Mouse (Mus musculus) heart, embryonic 14.5 days (tissue): ENCODE measurements around the gene Cpne6. TPM values are rescaled to one million over a fixed set of nuclear protein-coding genes. Genes with fewer than 3 reads are reported as not detected.

Experiments used
- ATAC-seq: fragments of 200-750 bp; cut with Nextera tagmentation; 2 replicates; pipeline ENCODE4 v1.8.0; 2017; ENCODE audit warnings: low read depth, moderate TSS enrichment; ENCODE audit not compliant: insufficient number of reproducible peaks, insufficient read depth, low FRiP score
- H3K27ac ChIP-seq, 2 experiments: fragments of 200-500 bp in 1 of 2; fragments of 300-500 bp in 1 of 2; sonication (generic) in 1 of 2; replicated peaks in 1 of 2; 2 replicates each; pipeline ENCODE4 v1.5.1; 2012 to 2014; ENCODE audit warnings: low read depth in 2 of 2, low read length in 2 of 2, control low read depth in 1 of 2, mild to moderate bottlenecking in 1 of 2, mixed read lengths in 1 of 2; ENCODE audit not compliant: control insufficient read depth in 1 of 2, insufficient read depth in 1 of 2
- H3K27me3 ChIP-seq: fragments of 300-500 bp; sonication (generic); 2 replicates; pipeline ENCODE4 v1.6.1; 2014; ENCODE audit warnings: mild to moderate bottlenecking, low read length, control low read depth; ENCODE audit not compliant: control insufficient read depth, insufficient read depth
- H3K36me3 ChIP-seq: fragments of 300-500 bp; sonication (generic); 2 replicates; pipeline ENCODE4 v1.6.1; 2014; ENCODE audit warnings: mild to moderate bottlenecking, control low read depth, low read length, mixed read lengths; ENCODE audit not compliant: control insufficient read depth, insufficient read depth
- H3K4me1 ChIP-seq, 2 experiments: fragments of 200-500 bp in 1 of 2; fragments of 300-500 bp in 1 of 2; sonication (generic) in 1 of 2; 2 replicates each; pipeline ENCODE4 v1.6.1; 2012 to 2014; ENCODE audit warnings: low read length in 2 of 2, control low read depth in 1 of 2, mixed read lengths in 1 of 2; ENCODE audit not compliant: control insufficient read depth in 2 of 2, insufficient read depth in 2 of 2
- H3K4me2 ChIP-seq: fragments of 300-500 bp; sonication (generic); 2 replicates; pipeline ENCODE4 v1.6.1; 2014; ENCODE audit warnings: mild to moderate bottlenecking, low read length
- H3K4me3 ChIP-seq, 2 experiments: fragments of 200-500 bp in 1 of 2; fragments of 300-500 bp in 1 of 2; sonication (generic) in 1 of 2; 2 replicates each; pipeline ENCODE4 v1.5.1; 2012 to 2014; ENCODE audit warnings: low read length in 2 of 2, mild to moderate bottlenecking in 2 of 2, control low read depth in 1 of 2, low read depth in 1 of 2, moderate library complexity in 1 of 2; ENCODE audit not compliant: control insufficient read depth in 1 of 2, insufficient read depth in 1 of 2
- H3K9ac ChIP-seq: fragments of 300-500 bp; sonication (generic); 2 replicates; pipeline ENCODE4 v1.6.1; 2014; ENCODE audit warnings: mild to moderate bottlenecking, low read length
- H3K9me3 ChIP-seq: fragments of 300-500 bp; sonication (generic); 2 replicates; pipeline ENCODE4 v1.6.1; 2016; ENCODE audit warnings: low read length, control low read depth; ENCODE audit not compliant: control insufficient read depth
- WGBS: fragments of 180-500 bp; shearing (Covaris S2); extraction: QIAGEN DNeasy Blood & Tissue Kit; methylation state at CpG from one replicate; pipeline ENCODE4 v1.1.7; 2014; 5-methylcytosine and 5-hydroxymethylcytosine counted together
- polyA plus RNA-seq: library from polyadenylated mRNA; unstranded; fragments of >200 nt; fragmentation: Nextera tagmentation; extraction: Ambion mirVana; gene quantifications from 2 replicates; pipeline ENCODE4 v1.2.1, GENCODE M21; 2014

Gene Cpne6
- polyA plus RNA-seq, 1 experiment from 2014 or later: 0.36 TPM

- Histone ChIP-seq H3K4me1 (peaks cover 2 to 6% of the 10 kb centered on the region in 2 experiments; a peak in 1 of 4 replicates), H3K27ac (peak within 1 kb of the TSS in 1 of 2 experiments; percentile 11; a peak in 1 of 4 replicates), H3K9ac (peak within 1 kb of the TSS; percentile 72), H3K36me3 (peaks cover 21% of the 10 kb centered on the region), H3K9me3 (no peaks in the 10 kb centered on the region), H3K4me3 (peak within 1 kb of the TSS; percentile 67 to 71), H3K27me3 (no peaks in the 10 kb centered on the region), H3K4me2 (peak within 1 kb of the TSS; percentile 98)
- under 1% methylated on average over 63 of the region's 68 CpGs for WGBS
- peak; percentile 73 for ATAC-seq
Measured at GRCm38 (mm10) chr14:55490361-55491201, 19.7 kb upstream of the Cpne6 start, which contains the start of gene Carmil3. Carmil3 (plus strand) TSS chr14:55490651.

- no peaks in the 10 kb centered on the region for H3K27me3 ChIP-seq
- ATAC-seq: peak; percentile 35
- WGBS: under 1% methylated on average over 23 of the region's 30 CpGs
- H3K9me3 ChIP-seq: no peaks in the 10 kb centered on the region
- H3K4me2 ChIP-seq: peak overlapping the region; percentile 98
- peaks cover 6 to 13% of the 10 kb centered on the region in 2 experiments for H3K4me1 ChIP-seq
- H3K9ac ChIP-seq: peak overlapping the region; percentile 72
- H3K27ac ChIP-seq: 0 out of 4 replicates have a peak overlapping the region, but pooled peaks of 1 of the 2 experiments have one; percentile 11
- peak overlapping the region; percentile 67 to 71 for H3K4me3 ChIP-seq
- H3K36me3 ChIP-seq: peaks cover 13% of the 10 kb centered on the region
Measured at GRCm38 (mm10) chr14:55491291-55491833, 18.9 kb upstream of the Cpne6 start.

- no peak overlapping the region for H3K27ac ChIP-seq
- no peak overlapping the region for H3K4me3 ChIP-seq
- WGBS: 33% methylated on average over 3 of the region's 3 CpGs
- H3K27me3 ChIP-seq: no peaks in the 10 kb centered on the region
- H3K9me3 ChIP-seq: no peaks in the 10 kb centered on the region
- H3K4me2 ChIP-seq: 0 out of 2 replicates have a peak overlapping the region, but pooled peaks have one; percentile 98
- peaks cover 14 to 19% of the 10 kb centered on the region in 2 experiments for H3K4me1 ChIP-seq
- H3K36me3 ChIP-seq: peaks cover 6% of the 10 kb centered on the region
- H3K9ac ChIP-seq: no peak overlapping the region
- ATAC-seq: no peak
Measured at GRCm38 (mm10) chr14:55492103-55492502, 18.1 kb upstream of the Cpne6 start.

- 72% methylated on average over 19 of the region's 20 CpGs for WGBS
- no peaks in the 10 kb centered on the region for H3K9me3 ChIP-seq
- peak overlapping the region; percentile 28 to 54; a peak in 2 of 4 replicates for H3K27ac ChIP-seq
- H3K4me3 ChIP-seq: no peak overlapping the region
- peaks cover 14 to 22% of the 10 kb centered on the region in 2 experiments for H3K4me1 ChIP-seq
- H3K4me2 ChIP-seq: peak overlapping the region; percentile 42
- ATAC-seq: no peak
- H3K27me3 ChIP-seq: no peaks in the 10 kb centered on the region
- no peaks in the 10 kb centered on the region for H3K36me3 ChIP-seq
- H3K9ac ChIP-seq: no peak overlapping the region
Measured at GRCm38 (mm10) chr14:55495509-55496240, 14.6 kb upstream of the Cpne6 start.

- Histone ChIP-seq H3K36me3 (no peaks in the 10 kb centered on the region), H3K9me3 (no peaks in the 10 kb centered on the region), H3K27me3 (no peaks in the 10 kb centered on the region), H3K4me2 (peak overlapping the region; percentile 42), H3K4me3 (no peak overlapping the region), H3K4me1 (peaks cover 12 to 16% of the 10 kb centered on the region in 2 experiments), H3K27ac (peak overlapping the region in 1 of 2 experiments; percentile 47; a peak in 1 of 4 replicates), H3K9ac (no peak overlapping the region)
- 45% methylated on average over 15 of the region's 16 CpGs for WGBS
- no peak for ATAC-seq
Measured at GRCm38 (mm10) chr14:55496761-55497448, 13.3 kb upstream of the Cpne6 start.

- Histone ChIP-seq H3K27ac (no peak overlapping the region), H3K27me3 (no peaks in the 10 kb centered on the region), H3K4me2 (no peak overlapping the region), H3K4me3 (no peak overlapping the region), H3K4me1 (peaks cover 12 to 16% of the 10 kb centered on the region in 2 experiments), H3K9ac (no peak overlapping the region), H3K36me3 (no peaks in the 10 kb centered on the region), H3K9me3 (no peaks in the 10 kb centered on the region)
- no peak for ATAC-seq
- 25% methylated on average over 6 of the region's 6 CpGs for WGBS
Measured at GRCm38 (mm10) chr14:55497449-55497821, 12.8 kb upstream of the Cpne6 start.

- ATAC-seq: no peak
- Histone ChIP-seq H3K27me3 (no peaks in the 10 kb centered on the region; the same call in 1 of the 2 replicates), H3K36me3 (no peaks in the 10 kb centered on the region), H3K27ac (no peak overlapping the region), H3K9ac (no peak overlapping the region), H3K9me3 (no peaks in the 10 kb centered on the region), H3K4me3 (no peak overlapping the region), H3K4me1 (peaks cover 4 to 6% of the 10 kb centered on the region in 2 experiments; a peak in 2 of 4 replicates), H3K4me2 (no peak overlapping the region)
- 78% methylated on average over 9 of the region's 9 CpGs for WGBS
Measured at GRCm38 (mm10) chr14:55505612-55506011, 4.6 kb upstream of the Cpne6 start.
